Mouse (Mus musculus): Measurements from ENCODE around the gene Dcx. TPM values are rescaled to one million over a fixed set of nuclear protein-coding genes. Genes with fewer than 3 reads are reported as not detected.

Gene Dcx
- polyA plus RNA-seq (2014; fragmentation: Nextera tagmentation; extraction: Ambion mirVana) = 233 and 299 TPM in 2 replicates

- WGBS = 43% methylated on average over 8 of the region's 8 CpGs
- peak within 1 kb of the TSS; percentile 81 for H3K9ac ChIP-seq (ENCODE audit: low read length)
- peak; percentile 76 for ATAC-seq
- 0 out of 2 replicates have a peak, but pooled peaks cover 2% of the 10 kb centered on the region for H3K4me1 ChIP-seq (ENCODE audit: control insufficient read depth, insufficient read depth, low read length)
- H3K36me3 ChIP-seq (ENCODE audit: control insufficient read depth, insufficient read depth, low read length) = no peaks in the 10 kb centered on the region; the same call in 1 of the 2 replicates
- peak within 1 kb of the TSS; percentile 50 for H3K4me2 ChIP-seq (ENCODE audit: low read length)
- H3K4me3 ChIP-seq (ENCODE audit: low read depth, low read length) = peak within 1 kb of the TSS; percentile 41
- no peaks in the 10 kb centered on the region for H3K27me3 ChIP-seq (replicated peaks; ENCODE audit: control insufficient read depth, insufficient read depth, low read length)
- H3K27ac ChIP-seq (ENCODE audit: low read depth, low read length) = peak within 1 kb of the TSS; percentile 89
- H3K9me3 ChIP-seq (replicated peaks; ENCODE audit: control insufficient read depth, low read length) = no peaks in the 10 kb centered on the region
- peak; percentile 87 for DNase-seq (ENCODE audit: low spot score)
Measured at GRCm38 (mm10) chrX:143932958-143933357, at the start of gene Dcx. TSS of gene Dcx (minus strand) at chrX:143933311.

GRCm38 (mm10) chrX:143966249-143966648, 33.1 kb upstream of the Dcx start:
- Histone ChIP-seq H3K4me3 (ENCODE audit: low read depth, low read length) (no peak overlapping the region), H3K4me2 (ENCODE audit: low read length) (no peak overlapping the region), H3K9me3 (replicated peaks; ENCODE audit: control insufficient read depth, low read length) (no peaks in the 10 kb centered on the region), H3K4me1 (ENCODE audit: control insufficient read depth, insufficient read depth, low read length) (no peaks in the 10 kb centered on the region), H3K27me3 (replicated peaks; ENCODE audit: control insufficient read depth, insufficient read depth, low read length) (no peaks in the 10 kb centered on the region), H3K27ac (ENCODE audit: low read depth, low read length) (no peak overlapping the region), H3K36me3 (ENCODE audit: control insufficient read depth, insufficient read depth, low read length) (no peaks in the 10 kb centered on the region), H3K9ac (ENCODE audit: low read length) (no peak overlapping the region)
- ATAC-seq (no peak), DNase-seq (ENCODE audit: low spot score) (peak; percentile 17)
- 57% methylated on average over 6 of the region's 6 CpGs for WGBS

DNA sequence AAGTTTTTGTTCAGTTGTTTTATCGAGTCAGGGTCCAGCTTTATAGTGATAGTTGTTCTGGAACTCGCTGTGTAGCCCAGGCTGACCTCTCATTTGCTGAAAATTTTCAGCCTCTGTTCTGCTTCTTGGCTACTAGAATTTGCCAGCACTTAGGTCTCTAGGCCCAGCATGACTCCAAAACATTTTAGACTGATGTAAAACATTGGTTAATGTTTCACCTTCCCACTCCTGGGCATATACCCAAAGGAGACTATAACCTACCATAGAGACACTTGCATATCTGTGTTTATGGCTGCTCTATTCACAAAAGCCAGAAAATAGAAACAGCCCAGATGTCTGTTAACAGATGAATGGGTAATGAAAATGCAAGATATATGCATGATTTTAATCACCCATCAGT, 560 bp upstream of the Dcx start:
- no peak for ATAC-seq
- Histone ChIP-seq H3K4me2 (ENCODE audit: low read length) (peak overlapping the region; percentile 50; the same call in 1 of the 2 replicates), H3K9ac (ENCODE audit: low read length) (no peak overlapping the region; the same call in 1 of the 2 replicates), H3K4me3 (ENCODE audit: low read depth, low read length) (peak overlapping the region; percentile 41; the same call in 1 of the 2 replicates), H3K27ac (ENCODE audit: low read depth, low read length) (peak overlapping the region; percentile 89), H3K4me1 (ENCODE audit: control insufficient read depth, insufficient read depth, low read length) (0 out of 2 replicates have a peak, but pooled peaks cover 2% of the 10 kb centered on the region), H3K9me3 (replicated peaks; ENCODE audit: control insufficient read depth, low read length) (no peaks in the 10 kb centered on the region), H3K27me3 (replicated peaks; ENCODE audit: control insufficient read depth, insufficient read depth, low read length) (no peaks in the 10 kb centered on the region), H3K36me3 (ENCODE audit: control insufficient read depth, insufficient read depth, low read length) (no peaks in the 10 kb centered on the region; the same call in 1 of the 2 replicates)
- 46% methylated on average over 2 of the region's 2 CpGs for WGBS
- peak; percentile 30 for DNase-seq (ENCODE audit: low spot score)

DNA sequence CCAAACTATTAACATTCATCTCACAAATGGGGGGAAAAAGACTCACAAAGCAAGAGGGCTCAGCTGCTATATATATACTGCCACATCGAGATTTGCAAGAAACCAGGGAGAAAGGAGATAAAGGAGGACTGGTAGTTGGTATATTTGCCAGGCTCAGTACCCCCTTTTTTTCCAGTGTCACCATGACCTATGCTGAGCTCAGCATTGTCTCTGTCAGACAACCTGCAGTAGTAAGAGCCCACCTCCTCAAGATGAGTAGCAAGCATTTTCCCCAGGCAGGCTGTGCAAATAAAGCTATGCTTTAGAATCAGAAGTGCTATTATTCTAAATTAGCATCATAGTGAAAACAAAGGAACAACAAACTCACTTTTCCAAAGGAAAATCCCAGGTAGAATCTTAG, 581 bp downstream of the Dcx start:
- Histone ChIP-seq H3K4me1 (ENCODE audit: control insufficient read depth, insufficient read depth, low read length) (0 out of 2 replicates have a peak, but pooled peaks cover 2% of the 10 kb centered on the region), H3K27ac (ENCODE audit: low read depth, low read length) (peak overlapping the region; percentile 89), H3K4me3 (ENCODE audit: low read depth, low read length) (peak overlapping the region; percentile 41), H3K9me3 (replicated peaks; ENCODE audit: control insufficient read depth, low read length) (no peaks in the 10 kb centered on the region), H3K9ac (ENCODE audit: low read length) (peak overlapping the region; percentile 81), H3K36me3 (ENCODE audit: control insufficient read depth, insufficient read depth, low read length) (no peaks in the 10 kb centered on the region; the same call in 1 of the 2 replicates), H3K27me3 (replicated peaks; ENCODE audit: control insufficient read depth, insufficient read depth, low read length) (no peaks in the 10 kb centered on the region), H3K4me2 (ENCODE audit: low read length) (peak overlapping the region; percentile 50)
- WGBS = 33% methylated on average over 1 of the region's 1 CpGs
- ATAC-seq = 0 out of 2 replicates have a peak, but pooled peaks have one; percentile 21
- peak; percentile 28 for DNase-seq (ENCODE audit: low spot score)

DNA sequence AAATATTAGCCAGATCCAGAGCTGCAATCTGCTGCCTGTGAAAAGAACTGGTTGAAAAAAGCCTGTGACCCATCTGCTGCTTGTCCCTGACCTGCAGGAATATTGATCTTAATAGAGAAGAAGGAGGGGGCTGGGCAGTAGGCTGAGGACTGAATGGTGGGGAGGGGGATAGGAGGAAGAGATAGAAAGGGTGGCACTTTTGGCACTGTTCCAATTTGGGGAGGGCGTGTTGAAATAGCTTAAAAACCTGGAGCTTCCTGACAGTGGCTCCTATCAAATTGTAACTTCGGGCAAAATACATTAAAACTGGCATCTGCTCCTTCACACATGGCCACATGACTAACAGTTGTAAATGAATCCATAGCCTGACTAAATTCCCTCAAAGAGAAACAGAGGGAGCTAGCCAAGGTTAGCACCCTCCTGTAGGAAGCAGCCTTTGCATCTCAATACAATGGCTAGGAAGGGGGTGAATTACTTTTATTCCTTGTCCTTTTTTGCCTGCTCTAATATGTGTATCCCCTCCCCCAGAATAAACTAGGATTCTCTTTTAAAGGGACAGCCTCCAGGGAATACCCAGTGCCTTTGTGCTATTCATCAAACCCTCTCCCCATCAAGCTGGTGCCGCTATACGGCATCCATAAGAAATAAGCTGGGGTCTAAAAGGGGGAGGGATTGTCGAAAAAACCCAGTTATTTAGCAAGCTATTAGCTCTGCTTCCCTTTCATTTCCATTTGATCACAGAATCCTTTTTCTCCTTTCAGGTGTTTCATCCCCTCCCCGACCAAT, 1.5 kb downstream of the Dcx start:
- Histone ChIP-seq H3K9ac (ENCODE audit: low read length) (peak overlapping the region; percentile 81), H3K27ac (ENCODE audit: low read depth, low read length) (peak overlapping the region; percentile 89), H3K9me3 (replicated peaks; ENCODE audit: control insufficient read depth, low read length) (no peaks in the 10 kb centered on the region), H3K36me3 (ENCODE audit: control insufficient read depth, insufficient read depth, low read length) (no peaks in the 10 kb centered on the region; the same call in 1 of the 2 replicates), H3K4me1 (ENCODE audit: control insufficient read depth, insufficient read depth, low read length) (peaks cover 2% of the 10 kb centered on the region; the same call in 1 of the 2 replicates), H3K4me2 (ENCODE audit: low read length) (peak overlapping the region; percentile 50), H3K4me3 (ENCODE audit: low read depth, low read length) (peak overlapping the region; percentile 41), H3K27me3 (replicated peaks; ENCODE audit: control insufficient read depth, insufficient read depth, low read length) (no peaks in the 10 kb centered on the region)
- peak; percentile 79 for DNase-seq (ENCODE audit: low spot score)
- WGBS = 40% methylated on average over 6 of the region's 6 CpGs
- peak; percentile 83 for ATAC-seq

- H3K9me3 ChIP-seq (replicated peaks; ENCODE audit: control insufficient read depth, low read length) = no peaks in the 10 kb centered on the region
- no peaks in the 10 kb centered on the region; the same call in 1 of the 2 replicates for H3K4me1 ChIP-seq (ENCODE audit: control insufficient read depth, insufficient read depth, low read length)
- H3K36me3 ChIP-seq (ENCODE audit: control insufficient read depth, insufficient read depth, low read length) = peaks cover 19% of the 10 kb centered on the region
- no peaks in the 10 kb centered on the region for H3K27me3 ChIP-seq (replicated peaks; ENCODE audit: control insufficient read depth, insufficient read depth, low read length)
- H3K27ac ChIP-seq (ENCODE audit: low read depth, low read length) = no peak overlapping the region
- no peak overlapping the region for H3K4me3 ChIP-seq (ENCODE audit: low read depth, low read length)
- no peak for ATAC-seq
- no peak overlapping the region for H3K9ac ChIP-seq (ENCODE audit: low read length)
- no peak for DNase-seq (ENCODE audit: low spot score)
- no peak overlapping the region for H3K4me2 ChIP-seq (ENCODE audit: low read length)
- WGBS = 86% methylated on average over 5 of the region's 5 CpGs
Measured at GRCm38 (mm10) chrX:143922070-143922469, 11.0 kb downstream of the Dcx start.

- peak; percentile 79 for ATAC-seq
- WGBS = 21% methylated on average over 3 of the region's 3 CpGs
- H3K4me3 ChIP-seq (ENCODE audit: low read depth, low read length) = no peak overlapping the region
- no peaks in the 10 kb centered on the region for H3K36me3 ChIP-seq (ENCODE audit: control insufficient read depth, insufficient read depth, low read length)
- H3K9me3 ChIP-seq (replicated peaks; ENCODE audit: control insufficient read depth, low read length) = no peaks in the 10 kb centered on the region
- H3K27me3 ChIP-seq (replicated peaks; ENCODE audit: control insufficient read depth, insufficient read depth, low read length) = no peaks in the 10 kb centered on the region
- peak; percentile 86 for DNase-seq (ENCODE audit: low spot score)
- H3K27ac ChIP-seq (ENCODE audit: low read depth, low read length) = peak overlapping the region; percentile 78
- H3K4me2 ChIP-seq (ENCODE audit: low read length) = 0 out of 2 replicates have a peak overlapping the region, but pooled peaks have one; percentile 14
- H3K4me1 ChIP-seq (ENCODE audit: control insufficient read depth, insufficient read depth, low read length) = peaks cover 2% of the 10 kb centered on the region; the same call in 1 of the 2 replicates
- H3K9ac ChIP-seq (ENCODE audit: low read length) = no peak overlapping the region
Measured at GRCm38 (mm10) chrX:143906699-143907471, 26.2 kb downstream of the Dcx start.

- no peaks in the 10 kb centered on the region for H3K27me3 ChIP-seq (replicated peaks; ENCODE audit: control insufficient read depth, insufficient read depth, low read length)
- DNase-seq (ENCODE audit: low spot score) = peak; percentile 42
- 28% methylated on average over 2 of the region's 2 CpGs for WGBS
- H3K9me3 ChIP-seq (replicated peaks; ENCODE audit: control insufficient read depth, low read length) = no peaks in the 10 kb centered on the region
- peaks cover 2% of the 10 kb centered on the region; the same call in 1 of the 2 replicates for H3K4me1 ChIP-seq (ENCODE audit: control insufficient read depth, insufficient read depth, low read length)
- no peaks in the 10 kb centered on the region for H3K36me3 ChIP-seq (ENCODE audit: control insufficient read depth, insufficient read depth, low read length)
- no peak overlapping the region for H3K4me2 ChIP-seq (ENCODE audit: low read length)
- ATAC-seq = no peak
- H3K4me3 ChIP-seq (ENCODE audit: low read depth, low read length) = no peak overlapping the region
- no peak overlapping the region for H3K9ac ChIP-seq (ENCODE audit: low read length)
- H3K27ac ChIP-seq (ENCODE audit: low read depth, low read length) = no peak overlapping the region
Measured at GRCm38 (mm10) chrX:143904689-143905088, 28.4 kb downstream of the Dcx start.

Measured in forebrain, embryonic 14.5 days (tissue).